In genomic region chr11:79519878-79520291, GRCm38 (mm10) we compare ENCODE assay signal across 10 mouse cellular contexts. TPM values are rescaled to one million over a fixed set of nuclear protein-coding genes. Genes with fewer than 3 reads are reported as not detected.
DNase-seq lines count a peak whose midpoint lies in the region.
"Had no signal": no experiment of that assay in that cellular context is flagged by ENCODE, and none has a peak within 500 bp of the region (broad histone marks: within the 10 kb centered on the region; RNA-seq: fewer than 3 reads in every experiment).

No protein-coding gene starts in this region.

- DNase-seq in layer of hippocampus, adult 11-12 months (ENCODE audit: low spot score), result peak; percentile 50
- no peak for DNase-seq in layer of hippocampus, postnatal 10 days (ENCODE audit: low spot score in 2 of 2)
- peak; percentile 77 for DNase-seq in thymus, postnatal 0 days (ENCODE audit: low spot score)
- DNase-seq in thymus, postnatal 4 days, result no peak
- peak; percentile 52 to 92 for DNase-seq in left cerebral cortex, postnatal 25 days (ENCODE audit: low spot score in 2 of 2)
- DNase-seq in urinary bladder, postnatal 10 days (ENCODE audit: low spot score), result no peak
- no peak for DNase-seq in gastrocnemius, postnatal 36 days
- DNase-seq in embryo, embryonic 11 days, result no peak
- DNase-seq: cerebellum, adult 11-12 months had no signal

- intact Hi-C loops in left cerebral cortex, postnatal 25 days (cut with DNase I), result no loop called here
- intact Hi-C loops in gastrocnemius, postnatal 36 days (cut with DNase I), result no loop called here

RNA-seq across cellular contexts. Expression of gene Evi2b, which starts 3.7 kb away (rescaled TPM):
- 1 to 10 TPM in 1 of 2 experiments, under 1 TPM in 1; 0.80 to 1.0 TPM for total RNA-seq in layer of hippocampus, postnatal 10 days (2021)
- 17.7 and 22.7 TPM in 2 replicates for polyA plus RNA-seq in thymus, postnatal 0 days (2015; fragmentation: Nextera tagmentation; extraction: Ambion mirVana)
- under 1 TPM; 0.39 to 0.69 TPM for total RNA-seq in left cerebral cortex, postnatal 25 days (2021)
- under 1 TPM; 0.76 to 0.87 TPM for total RNA-seq in gastrocnemius, postnatal 36 days (2021)
- total RNA-seq: hindbrain, postnatal 0 days had no signal

RNA-seq across cellular contexts. Expression of gene Evi2, which starts 10.5 kb away (rescaled TPM):
- total RNA-seq in layer of hippocampus, postnatal 10 days (2021), result under 1 TPM in 1 of 2 experiments, not detected in 1; 0.13 TPM
- polyA plus RNA-seq in thymus, postnatal 0 days (2015; fragmentation: Nextera tagmentation; extraction: Ambion mirVana), result 1.7 and 2.4 TPM in 2 replicates
- not detected for total RNA-seq in left cerebral cortex, postnatal 25 days (2021)
- under 1 TPM in 1 of 2 experiments, not detected in 1; 0.08 TPM for total RNA-seq in gastrocnemius, postnatal 36 days (2021)

RNA-seq across cellular contexts. Expression of gene Evi2a, which starts 10.5 kb away (rescaled TPM):
- total RNA-seq in layer of hippocampus, postnatal 10 days (2021), result 1 to 10 TPM; 3.7 to 4.0 TPM
- polyA plus RNA-seq in thymus, postnatal 0 days (2015; fragmentation: Nextera tagmentation; extraction: Ambion mirVana), result 11.1 and 11.7 TPM in 2 replicates
- total RNA-seq in left cerebral cortex, postnatal 25 days (2021), result 10 to 100 TPM; 11.3 to 14.6 TPM
- 1 to 10 TPM; 3.7 to 4.0 TPM for total RNA-seq in gastrocnemius, postnatal 36 days (2021)

RNA-seq across cellular contexts. Expression of gene Omg, which starts 16.0 kb away (rescaled TPM):
- total RNA-seq in layer of hippocampus, postnatal 10 days (2021), result 10 to 100 TPM; 54.2 to 60.6 TPM
- 0.19 and 0.25 TPM in 2 replicates for polyA plus RNA-seq in thymus, postnatal 0 days (2015; fragmentation: Nextera tagmentation; extraction: Ambion mirVana)
- 100 to 1,000 TPM; 115 to 123 TPM for total RNA-seq in left cerebral cortex, postnatal 25 days (2021)
- total RNA-seq in gastrocnemius, postnatal 36 days (2021), result not detected

Comparison
In these comparisons a context has a peak if more than half of its experiments do, and no peak if none do; other contexts are left out.
1. DNase-seq: peak in layer of hippocampus, adult 11-12 months (single experiment), thymus, postnatal 0 days (single experiment) and left cerebral cortex, postnatal 25 days (2 of 2); none in layer of hippocampus, postnatal 10 days (0 of 2), thymus, postnatal 4 days (single experiment), urinary bladder, postnatal 10 days (single experiment), gastrocnemius, postnatal 36 days (0 of 2) and embryo, embryonic 11 days (single experiment).